Mouse (Mus musculus): ENCODE results near the gene Scly.

DNA sequence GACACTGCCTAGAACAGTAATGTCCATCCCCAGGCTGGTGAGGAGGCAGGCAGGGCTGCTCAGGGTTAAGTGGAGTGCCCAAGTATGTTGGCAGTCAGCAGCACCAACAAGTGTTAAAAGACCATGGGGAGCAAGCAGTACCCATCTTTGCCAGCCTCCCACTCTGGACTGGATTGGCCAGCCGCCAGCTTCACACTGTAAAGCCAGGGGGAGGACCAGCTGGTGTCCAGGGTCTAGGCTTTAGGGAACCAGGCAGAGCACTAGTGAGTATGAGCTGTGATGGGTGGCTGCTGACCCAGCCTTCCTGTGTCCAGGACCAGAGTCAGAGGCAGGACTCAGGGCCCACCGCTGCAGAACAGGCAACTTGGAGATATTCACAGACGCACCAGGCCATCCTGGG, 45.9 kb downstream of the Scly start:
- TF ChIP-seq POLR2A (IDR thresholded peaks at IDR 0.05; ENCODE audit: low read depth, low read length), result no peak
- no peak for TF ChIP-seq CTCF (conservative IDR thresholded peaks at IDR 0.05; ENCODE audit: insufficient read depth, insufficient read length, low read depth, low read length)

Measured in kidney, adult 2 months (tissue).